Mouse (Mus musculus) left cerebral cortex, adult 2 months (tissue): ENCODE data around the gene Nbea. TPM values are rescaled to one million over a fixed set of nuclear protein-coding genes. Genes with fewer than 3 reads are reported as not detected.
A peak's percentile ranks its signal among the peaks of the same experiment; 100 is the strongest.
"Not testable (repeated sequence)": the region's sequence is repeated elsewhere in the genome, so short reads cannot be mapped to it uniquely, and the experiment has no call there.

Experiments
- DNase-seq, 2 experiments: peaks; one replicate each; pipeline ENCODE4 v3.0.0; 2021 to 2022; ENCODE audit warnings: low spot score in 2 of 2, mixed read lengths in 1 of 2; ENCODE audit errors: extremely low spot score in 1 of 2
- H3K27ac ChIP-seq: fragments of 200-600 bp; 2 replicates; pipeline ENCODE4 v1.8.1; 2022
- H3K4me3 ChIP-seq: fragments of 200-600 bp; 2 replicates; pipeline ENCODE4 v1.8.1; 2022
- CTCF ChIP-seq: fragments of 200-600 bp; IDR thresholded peaks from 2 replicates; pipeline ENCODE4 v1.8.1; 2022; ENCODE audit warnings: antibody characterized with exemption, mild to moderate bottlenecking, moderate library complexity
- intact Hi-C: fragments of 180-260 bp; cut with DNase I; formaldehyde crosslinking; loops from one replicate; pipeline ENCODE4 v1.15.1; 2025
- total RNA-seq, 2 experiments: library from RNA; stranded (reverse); gene quantifications; 2 replicates each; pipeline ENCODE4 v1.2.3; 2021

The Nbea gene
- total RNA-seq, 2 experiments from 2014 or later = 171 to 176 TPM

- intact Hi-C loops = no loop called here
- no peak overlapping the region for H3K27ac ChIP-seq
- DNase-seq = no peak
- no peak for TF ChIP-seq CTCF
- no peak overlapping the region for H3K4me3 ChIP-seq
Observed at GRCm38 (mm10) chr3:55635542-55636172, 547.8 kb downstream of the Nbea start.

DNA sequence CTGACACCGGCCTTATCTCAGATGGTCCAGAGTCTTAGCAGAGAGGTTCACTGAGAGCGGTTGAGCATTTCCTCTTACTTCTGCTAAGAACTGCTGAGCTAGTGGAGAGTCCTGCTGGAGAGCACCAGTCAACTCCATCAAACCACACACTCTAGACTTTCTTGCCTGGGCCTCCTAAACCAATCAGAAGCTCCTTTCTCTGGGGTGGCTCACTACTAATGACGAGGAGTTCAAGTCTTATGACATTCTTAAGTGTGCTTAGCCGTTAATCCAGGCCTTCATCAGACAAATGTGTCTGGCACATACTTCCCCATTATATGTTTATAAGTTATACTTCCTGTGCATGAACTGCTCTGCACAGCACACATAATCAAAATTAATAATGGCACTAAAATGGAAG is 556.4 kb downstream of the Nbea start:
- H3K27ac ChIP-seq = no peak overlapping the region
- H3K4me3 ChIP-seq = no peak overlapping the region
- intact Hi-C loops = no loop called here
- no peak for DNase-seq
- TF ChIP-seq CTCF = no peak

DNA sequence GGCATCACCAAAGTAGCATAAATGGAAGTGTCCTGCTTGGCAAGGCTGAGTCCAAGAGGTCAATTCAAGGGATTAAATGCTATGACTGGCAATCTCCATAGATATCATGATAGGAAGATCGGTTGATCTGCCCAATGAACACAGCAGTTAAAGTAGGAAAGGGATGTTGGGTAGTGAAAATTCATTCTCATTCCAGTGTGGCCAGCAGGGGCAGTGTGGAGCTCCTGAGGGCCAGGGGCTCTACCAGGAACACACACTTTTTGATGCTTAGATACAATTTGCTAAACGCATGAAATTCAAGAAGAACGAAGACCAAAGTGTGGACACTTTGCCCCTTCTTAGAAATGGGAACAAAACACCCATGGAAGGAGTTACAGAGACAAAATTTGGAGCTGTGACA is 561.5 kb downstream of the Nbea start:
- H3K27ac ChIP-seq, DNase-seq, intact Hi-C loops, H3K4me3 ChIP-seq: not testable (repeated sequence)
- TF ChIP-seq CTCF = peak; percentile 31

DNA sequence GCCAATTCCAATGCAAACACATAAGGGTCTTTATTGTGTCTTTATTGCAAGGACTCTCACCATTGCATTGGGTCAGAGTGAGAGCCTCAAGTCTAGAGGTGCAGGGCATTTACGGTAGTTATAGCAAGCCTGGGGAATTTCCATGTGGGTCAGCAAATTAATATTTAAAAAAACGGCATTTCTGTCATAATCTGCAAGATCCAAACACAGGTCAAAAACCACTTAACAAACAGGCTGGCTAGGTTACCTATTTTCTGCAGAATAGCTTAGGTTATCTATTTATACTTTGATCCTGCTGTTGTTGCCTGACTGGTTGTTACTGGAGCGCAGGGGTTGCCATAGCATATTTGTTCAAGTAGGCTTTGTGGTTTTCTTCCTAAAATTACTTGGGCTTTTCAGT is 565.1 kb downstream of the Nbea start:
- no peak for DNase-seq

GRCm38 (mm10) chr3:55612459-55613115 is 570.9 kb downstream of the Nbea start:
- intact Hi-C loops = no loop called here
- Histone ChIP-seq H3K4me3 (no peak overlapping the region), H3K27ac (no peak overlapping the region)
- DNase-seq = no peak
- no peak for TF ChIP-seq CTCF

More for the DNA sequence above, 565.1 kb downstream of the Nbea start:
- H3K4me3 ChIP-seq = no peak overlapping the region
- H3K27ac ChIP-seq = no peak overlapping the region
- TF ChIP-seq CTCF = no peak
- intact Hi-C loops = no loop called here

GRCm38 (mm10) chr3:55612023-55612422 is 571.5 kb downstream of the Nbea start:
- no peak for TF ChIP-seq CTCF
- Histone ChIP-seq H3K27ac (no peak overlapping the region), H3K4me3 (no peak overlapping the region)
- intact Hi-C loops = no loop called here
- DNase-seq = no peak

GRCm38 (mm10) chr3:55610191-55610590 is 573.3 kb downstream of the Nbea start:
- TF ChIP-seq CTCF = no peak
- intact Hi-C loops = no loop called here
- no peak overlapping the region for H3K4me3 ChIP-seq
- no peak for DNase-seq
- no peak overlapping the region for H3K27ac ChIP-seq

- H3K4me3 ChIP-seq = no peak overlapping the region
- TF ChIP-seq CTCF = no peak
- H3K27ac ChIP-seq = no peak overlapping the region
- intact Hi-C loops = no loop called here
- peak in 1 of 2 experiments; percentile 19 for DNase-seq
Observed at GRCm38 (mm10) chr3:55600286-55600685, 583.2 kb downstream of the Nbea start.

- DNase-seq = no peak
- Histone ChIP-seq H3K4me3 (no peak overlapping the region), H3K27ac (no peak overlapping the region)
- intact Hi-C loops = no loop called here
- no peak for TF ChIP-seq CTCF
Observed at GRCm38 (mm10) chr3:55599366-55600085, 584.0 kb downstream of the Nbea start.

DNA sequence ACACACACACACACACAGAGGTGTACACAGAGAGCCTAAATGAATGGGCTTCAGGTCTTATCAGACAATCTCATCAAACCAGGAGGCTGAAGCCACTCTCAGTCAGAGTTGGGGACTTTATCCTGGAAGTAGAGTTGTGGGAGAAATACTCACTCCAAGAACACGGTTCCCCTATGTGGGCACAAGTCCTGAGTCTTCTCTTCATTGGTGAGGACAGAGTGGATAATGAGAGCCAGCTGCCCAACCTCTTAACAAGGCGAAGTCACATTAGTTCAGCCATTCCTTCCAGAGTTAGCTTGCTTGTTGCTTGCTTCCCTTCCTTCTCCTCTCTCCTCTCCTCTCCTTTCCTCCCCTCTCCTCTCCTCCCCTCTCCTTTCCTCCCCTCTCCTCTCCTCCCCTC is 584.8 kb downstream of the Nbea start:
- H3K27ac ChIP-seq = no peak overlapping the region
- intact Hi-C loops = no loop called here
- DNase-seq = no peak
- TF ChIP-seq CTCF = no peak
- no peak overlapping the region for H3K4me3 ChIP-seq

GRCm38 (mm10) chr3:55593312-55593711 is 590.2 kb downstream of the Nbea start:
- DNase-seq = no peak
- Histone ChIP-seq H3K4me3 (no peak overlapping the region), H3K27ac (no peak overlapping the region)
- TF ChIP-seq CTCF = no peak
- intact Hi-C loops = no loop called here

- no peak overlapping the region for H3K27ac ChIP-seq
- no peak for TF ChIP-seq CTCF
Observed at GRCm38 (mm10) chr3:55590727-55591126, 592.8 kb downstream of the Nbea start.

GRCm38 (mm10) chr3:55590291-55590690 is 593.2 kb downstream of the Nbea start:
- Histone ChIP-seq H3K4me3 (no peak overlapping the region), H3K27ac (no peak overlapping the region)
- no peak for TF ChIP-seq CTCF
- no peak for DNase-seq
- intact Hi-C loops = no loop called here

More at GRCm38 (mm10) chr3:55590727-55591126, 592.8 kb downstream of the Nbea start:
- DNase-seq = no peak
- intact Hi-C loops = no loop called here
- no peak overlapping the region for H3K4me3 ChIP-seq
